Mouse (Mus musculus) hindbrain, embryonic 14.5 days (tissue): ENCODE data around the gene St6galnac4. TPM values are rescaled to one million over a fixed set of nuclear protein-coding genes. Genes with fewer than 3 reads are reported as not detected.

Experiments used
- ATAC-seq: fragments of 200-750 bp; cut with Nextera tagmentation; 2 replicates; pipeline ENCODE4 v1.8.0; 2017; ENCODE audit warnings: moderate number of reproducible peaks, mild to moderate bottlenecking, moderate TSS enrichment, moderate library complexity; ENCODE audit not compliant: low FRiP score
- DNase-seq: peaks from one replicate; pipeline ENCODE4 v3.0.0-alpha.2; 2015; ENCODE audit warnings: low spot score
- H3K27ac ChIP-seq: fragments of 300-500 bp; sonication (generic); 2 replicates; pipeline ENCODE4 v1.5.1; 2014; ENCODE audit warnings: mild to moderate bottlenecking, moderate library complexity
- H3K27me3 ChIP-seq: fragments of 300-500 bp; sonication (generic); 2 replicates; pipeline ENCODE4 v1.6.1; 2014; ENCODE audit warnings: mild to moderate bottlenecking, low read length, mixed read lengths; ENCODE audit not compliant: control insufficient read depth, insufficient read depth
- H3K36me3 ChIP-seq: fragments of 300-500 bp; sonication (generic); replicated peaks from 2 replicates; pipeline ENCODE4 v1.6.1; 2014; ENCODE audit not compliant: control insufficient read depth, insufficient read depth
- H3K4me1 ChIP-seq: fragments of 300-500 bp; sonication (generic); replicated peaks from 2 replicates; pipeline ENCODE4 v1.6.1; 2014; ENCODE audit warnings: antibody characterized with exemption, low read length, mixed read lengths; ENCODE audit not compliant: control insufficient read depth, insufficient read depth
- H3K4me2 ChIP-seq: fragments of 300-500 bp; sonication (generic); replicated peaks from 2 replicates; pipeline ENCODE4 v1.6.1; 2014; ENCODE audit warnings: mild to moderate bottlenecking, moderate library complexity
- H3K4me3 ChIP-seq: fragments of 300-500 bp; sonication (generic); replicated peaks from 2 replicates; pipeline ENCODE4 v1.5.1; 2014; ENCODE audit warnings: mild to moderate bottlenecking, low read length
- H3K9ac ChIP-seq: fragments of 300-500 bp; sonication (generic); 2 replicates; pipeline ENCODE4 v1.6.1; 2014
- H3K9me3 ChIP-seq: fragments of 300-500 bp; sonication (generic); 2 replicates; pipeline ENCODE4 v1.6.1; 2016; ENCODE audit warnings: low read length; ENCODE audit not compliant: control insufficient read depth
- WGBS: fragments of 180-500 bp; shearing (Covaris S2); extraction: QIAGEN DNeasy Blood & Tissue Kit; methylation state at CpG from one replicate; pipeline ENCODE4 v1.1.7; 2014; 5-methylcytosine and 5-hydroxymethylcytosine counted together
- polyA plus RNA-seq: library from polyadenylated mRNA; unstranded; fragments of >200 nt; fragmentation: Nextera tagmentation; extraction: Ambion mirVana; gene quantifications from 2 replicates; pipeline ENCODE4 v1.2.1, GENCODE M21; 2014

The St6galnac4 gene
- polyA plus RNA-seq, 1 experiment from 2014 or later = 32.3 TPM

DNA sequence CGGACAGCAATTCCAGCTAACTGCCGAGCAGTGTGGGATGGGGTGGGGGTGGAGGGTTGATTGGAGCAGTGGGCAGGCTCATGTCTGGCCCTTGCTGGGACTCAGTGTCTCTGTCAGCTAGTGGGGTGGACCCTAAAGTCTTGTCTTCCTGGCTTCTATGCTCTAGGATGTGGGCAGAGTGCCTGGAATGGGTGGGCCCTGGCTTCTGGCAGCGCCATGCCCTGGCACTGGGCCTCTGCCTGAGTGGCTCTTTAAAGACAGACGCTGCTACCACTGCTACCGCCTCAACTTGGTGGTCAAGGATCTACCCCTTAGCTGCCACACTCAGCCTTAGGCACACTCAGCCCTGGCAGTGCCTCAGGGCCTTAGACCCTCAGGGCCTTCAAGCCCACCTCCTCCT lies 41.8 kb downstream of the St6galnac4 start:
- Histone ChIP-seq H3K4me1 (peaks cover 36% of the 10 kb centered on the region), H3K9ac (0 out of 2 replicates have a peak overlapping the region, but pooled peaks have one; percentile 33), H3K4me2 (peak overlapping the region; percentile 24), H3K27me3 (no peaks in the 10 kb centered on the region), H3K27ac (0 out of 2 replicates have a peak overlapping the region, but pooled peaks have one; percentile 32), H3K4me3 (no peak overlapping the region), H3K9me3 (no peaks in the 10 kb centered on the region), H3K36me3 (peaks cover 3% of the 10 kb centered on the region; the same call in 1 of the 2 replicates)
- ATAC-seq (peak; percentile 41), DNase-seq (no peak)
- 31% methylated on average over 5 of the region's 5 CpGs for WGBS

- DNase-seq = peak; percentile 67
- peak; percentile 49; the same call in 1 of the 2 replicates for ATAC-seq
- Histone ChIP-seq H3K4me2 (peak overlapping the region; percentile 24), H3K36me3 (peaks cover 3% of the 10 kb centered on the region; the same call in 1 of the 2 replicates), H3K9ac (peak overlapping the region; percentile 3; the same call in 1 of the 2 replicates), H3K27ac (peak overlapping the region; percentile 65), H3K4me3 (no peak overlapping the region), H3K9me3 (no peaks in the 10 kb centered on the region), H3K27me3 (no peaks in the 10 kb centered on the region), H3K4me1 (peaks cover 35% of the 10 kb centered on the region)
- 25% methylated on average over 9 of the region's 9 CpGs for WGBS
Measured at GRCm38 (mm10) chr2:32629276-32629976, 42.5 kb downstream of the St6galnac4 start.

GRCm38 (mm10) chr2:32630036-32630435 lies 43.1 kb downstream of the St6galnac4 start:
- Histone ChIP-seq H3K27me3 (no peaks in the 10 kb centered on the region), H3K9me3 (no peaks in the 10 kb centered on the region), H3K36me3 (peaks cover 3% of the 10 kb centered on the region; the same call in 1 of the 2 replicates), H3K4me2 (peak overlapping the region; percentile 24), H3K27ac (no peak overlapping the region), H3K9ac (peak overlapping the region; percentile 3; the same call in 1 of the 2 replicates), H3K4me1 (peaks cover 28% of the 10 kb centered on the region), H3K4me3 (no peak overlapping the region)
- ATAC-seq (no peak), DNase-seq (no peak)
- 69% methylated on average over 8 of the region's 9 CpGs for WGBS

GRCm38 (mm10) chr2:32631046-32631445 lies 44.2 kb downstream of the St6galnac4 start:
- H3K36me3 ChIP-seq = peaks cover 3% of the 10 kb centered on the region; the same call in 1 of the 2 replicates
- DNase-seq = no peak
- WGBS = 92% methylated on average over 10 of the region's 10 CpGs
- no peak overlapping the region for H3K27ac ChIP-seq
- H3K9ac ChIP-seq = no peak overlapping the region
- H3K4me1 ChIP-seq = peaks cover 19% of the 10 kb centered on the region
- no peak overlapping the region for H3K4me2 ChIP-seq
- no peak for ATAC-seq
- H3K4me3 ChIP-seq = no peak overlapping the region
- H3K27me3 ChIP-seq = no peaks in the 10 kb centered on the region
- no peaks in the 10 kb centered on the region for H3K9me3 ChIP-seq

GRCm38 (mm10) chr2:32631737-32632394 lies 45.0 kb downstream of the St6galnac4 start:
- ATAC-seq = no peak
- WGBS = 38% methylated on average over 7 of the region's 7 CpGs
- peaks cover 11% of the 10 kb centered on the region for H3K4me1 ChIP-seq

DNA sequence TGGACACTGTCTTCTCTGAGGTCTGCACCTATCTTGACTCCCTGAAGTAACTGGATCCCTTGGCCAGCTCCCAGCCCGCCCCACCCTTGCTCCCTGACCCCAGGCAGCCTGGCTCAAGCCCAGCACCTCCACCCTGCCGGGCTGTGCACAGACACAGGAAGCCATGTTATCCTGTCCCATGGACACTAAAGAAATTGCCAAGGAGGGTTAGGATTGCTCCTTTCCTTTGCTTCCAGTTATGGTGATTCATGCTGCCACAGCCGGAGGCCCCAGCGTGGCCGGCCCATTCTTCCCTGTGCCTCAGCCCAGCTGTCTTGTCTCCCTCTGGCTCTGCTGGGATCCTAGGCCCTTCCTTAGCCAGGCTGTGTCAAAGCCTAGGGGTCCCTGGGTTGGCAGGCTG lies 46.8 kb downstream of the St6galnac4 start:
- no peak for ATAC-seq
- H3K4me2 ChIP-seq = no peak overlapping the region
- 78% methylated on average over 5 of the region's 5 CpGs for WGBS
- peaks cover 9% of the 10 kb centered on the region for H3K4me1 ChIP-seq
- H3K9ac ChIP-seq = no peak overlapping the region
- DNase-seq = no peak
- H3K36me3 ChIP-seq = peaks cover 3% of the 10 kb centered on the region; the same call in 1 of the 2 replicates
- no peaks in the 10 kb centered on the region for H3K9me3 ChIP-seq
- no peaks in the 10 kb centered on the region for H3K27me3 ChIP-seq
- no peak overlapping the region for H3K27ac ChIP-seq
- H3K4me3 ChIP-seq = no peak overlapping the region

More at GRCm38 (mm10) chr2:32631737-32632394, 45.0 kb downstream of the St6galnac4 start:
- Histone ChIP-seq H3K9me3 (no peaks in the 10 kb centered on the region), H3K9ac (no peak overlapping the region), H3K4me2 (no peak overlapping the region), H3K36me3 (peaks cover 3% of the 10 kb centered on the region; the same call in 1 of the 2 replicates), H3K4me3 (no peak overlapping the region), H3K27me3 (no peaks in the 10 kb centered on the region), H3K27ac (no peak overlapping the region)
- peak; percentile 81 for DNase-seq

DNA sequence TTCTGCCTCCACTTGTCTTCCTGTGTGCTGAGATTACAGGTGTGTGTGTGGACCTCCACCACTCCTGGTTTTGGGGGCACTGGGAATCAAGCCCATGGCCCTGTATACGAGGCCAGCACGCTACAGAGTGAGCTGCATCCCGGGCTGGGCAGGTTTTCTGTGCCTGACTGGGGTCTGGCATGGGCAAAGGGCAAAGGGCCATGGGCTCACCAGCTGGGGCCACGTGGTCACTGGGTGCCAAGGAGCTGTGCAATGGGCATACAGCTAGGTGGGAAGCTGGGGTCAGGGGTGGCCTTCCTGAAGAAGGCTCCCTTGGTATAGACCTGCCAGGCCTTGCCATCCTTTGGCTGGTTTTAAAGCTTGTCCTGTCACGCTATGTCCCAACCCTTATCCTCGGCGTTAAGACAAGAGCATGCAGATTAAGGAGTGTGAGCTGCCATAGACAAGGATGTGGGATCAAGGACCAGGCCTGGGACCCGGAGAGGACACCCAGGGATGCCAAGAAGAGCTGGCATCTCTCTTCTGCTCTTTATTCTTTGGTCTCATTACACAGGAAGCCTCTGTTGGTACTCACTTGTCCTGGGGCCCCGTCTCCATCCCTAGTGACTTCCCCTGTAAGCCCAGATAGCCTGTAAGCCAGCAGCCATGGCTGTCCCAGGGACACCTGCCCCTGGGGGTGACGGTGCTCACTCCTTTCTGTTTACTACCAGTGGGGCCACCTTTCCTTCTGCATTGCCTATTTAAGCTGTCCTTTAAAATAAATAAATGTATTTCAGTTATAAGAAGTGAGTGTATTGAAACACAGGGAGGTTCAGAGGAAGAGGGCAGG lies 47.6 kb downstream of the St6galnac4 start:
- peaks cover 3% of the 10 kb centered on the region; the same call in 1 of the 2 replicates for H3K36me3 ChIP-seq
- 85% methylated on average over 10 of the region's 10 CpGs for WGBS
- ATAC-seq = no peak
- no peak overlapping the region for H3K4me3 ChIP-seq
- H3K4me2 ChIP-seq = no peak overlapping the region
- no peak for DNase-seq
- no peaks in the 10 kb centered on the region for H3K27me3 ChIP-seq
- H3K27ac ChIP-seq = no peak overlapping the region
- H3K4me1 ChIP-seq = peaks cover 2% of the 10 kb centered on the region; the same call in 1 of the 2 replicates
- H3K9ac ChIP-seq = no peak overlapping the region
- no peaks in the 10 kb centered on the region for H3K9me3 ChIP-seq

DNA sequence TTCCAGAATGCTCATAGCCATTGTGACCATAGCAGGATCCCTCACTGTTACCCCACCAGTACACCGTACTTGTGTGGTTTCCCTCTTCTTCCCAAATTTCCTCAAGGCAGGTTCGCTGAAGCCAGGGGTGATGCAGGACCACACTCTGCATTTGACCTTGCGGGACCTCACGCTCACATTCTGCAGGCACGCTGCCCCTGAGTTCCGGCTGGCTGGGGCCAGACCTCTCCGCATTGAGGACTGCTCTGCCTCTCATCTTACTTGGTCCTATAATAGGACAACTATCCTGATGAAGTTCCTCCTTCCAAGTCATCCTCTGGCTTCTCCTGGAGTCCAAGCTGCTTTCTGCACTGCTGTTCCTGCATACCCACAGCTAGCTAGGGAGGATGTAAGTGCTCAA lies 49.7 kb downstream of the St6galnac4 start:
- DNase-seq (no peak), ATAC-seq (no peak)
- no peak overlapping the region for H3K4me3 ChIP-seq
- H3K36me3 ChIP-seq = no peaks in the 10 kb centered on the region; the same call in 1 of the 2 replicates
- no peak overlapping the region for H3K27ac ChIP-seq
- no peak overlapping the region for H3K4me2 ChIP-seq
- H3K9ac ChIP-seq = no peak overlapping the region
- WGBS = 91% methylated on average over 7 of the region's 7 CpGs
- H3K4me1 ChIP-seq = no peaks in the 10 kb centered on the region
- H3K27me3 ChIP-seq = no peaks in the 10 kb centered on the region
- H3K9me3 ChIP-seq = no peaks in the 10 kb centered on the region
